Mouse (Mus musculus): Measurements from ENCODE around the gene Dglucy.

GRCm38 (mm10) chr12:100780416-100780815, 1.6 kb downstream of the Dglucy start:
- TF ChIP-seq CTCF (IDR thresholded peaks at IDR 0.05; ENCODE audit: low read depth, low read length) (no peak), TAL1 (conservative IDR thresholded peaks at IDR 0.05; ENCODE audit: low read depth, low read length) (no peak)
